Mouse (Mus musculus): ENCODE measurements around the gene 4833439L19Rik. TPM values are rescaled to one million over a fixed set of nuclear protein-coding genes. Genes with fewer than 3 reads are reported as not detected.

4833439L19Rik gene
- 191 and 227 TPM in 2 replicates for polyA plus RNA-seq (2021; fragmentation: Nextera tagmentation)
- long read RNA-seq, experiment 1, transcript 4833439L19Rik-201 (9 exons, 2,727 nt), result minor isoform, 39 of 287 reads
- long read RNA-seq, experiment 1, transcript 4833439L19Rik-208 (8 exons, 2,502 nt), result minor isoform, 5 of 287 reads
- long read RNA-seq, experiment 1, transcript 4833439L19Rik-209 (5 exons, 946 nt), result major isoform, 62 of 287 reads
- long read RNA-seq, experiment 1, partial matches to known transcripts, result 7 of 287 reads
- long read RNA-seq, experiment 1, other reads (novel, unspliced or antisense), result 174 of 287 reads
- long read RNA-seq, experiment 2, transcript 4833439L19Rik-201 (9 exons, 2,727 nt), result major isoform, 250 of 1,266 reads
- long read RNA-seq, experiment 2, transcript 4833439L19Rik-209 (5 exons, 946 nt), result minor isoform, 207 of 1,266 reads
- long read RNA-seq, experiment 2, transcript 4833439L19Rik-208 (8 exons, 2,502 nt), result minor isoform, 23 of 1,266 reads
- long read RNA-seq, experiment 2, partial matches to known transcripts, result 77 of 1,266 reads
- long read RNA-seq, experiment 2, other reads (novel, unspliced or antisense), result 709 of 1,266 reads

GRCm38 (mm10) chr13:54565201-54565581 is at the start of gene 4833439L19Rik:
4833439L19Rik (minus strand) TSS chr13:54565435.

GRCm38 (mm10) chr13:54610972-54611754 is 45.9 kb upstream of the 4833439L19Rik start, which contains the start of gene Cltb:
Cltb (minus strand) TSS chr13:54611344.

GRCm38 (mm10) chr13:54589996-54590951 is 25.0 kb upstream of the 4833439L19Rik start, which contains the start of the genes Nop16 and Higd2a:
Nop16 (minus strand) TSS chr13:54590090.
Higd2a (plus strand) TSS chr13:54590207.

GRCm38 (mm10) chr13:54574854-54575481 is 9.7 kb upstream of the 4833439L19Rik start, which contains the start of gene Arl10:
Arl10 (plus strand) TSS chr13:54575015.

GRCm38 (mm10) chr13:54503604-54504521 is 61.4 kb downstream of the 4833439L19Rik start, which contains the start of gene Simc1:
Simc1 (plus strand) TSS chr13:54503779.

Small RNA genes within 50 kb of the gene (microRNA-seq; reads per million reads assigned to microRNA genes)
- gene Gm24195, result not detected

Other genes starting within 250 kb of the 4833439L19Rik start
- gene Cplx2, start 194.1 kb downstream of the 4833439L19Rik start, polyA plus RNA-seq (2021; fragmentation: Nextera tagmentation), result 190 and 234 TPM in 2 replicates
- 57.5 and 58.2 TPM in 2 replicates for gene Thoc3, start 96.6 kb downstream of the 4833439L19Rik start, polyA plus RNA-seq (2021; fragmentation: Nextera tagmentation)
- gene Simc1, start 61.7 kb downstream of the 4833439L19Rik start, polyA plus RNA-seq (2021; fragmentation: Nextera tagmentation), result 5.1 and 5.4 TPM in 2 replicates
- gene Arl10, start 9.6 kb upstream of the 4833439L19Rik start, polyA plus RNA-seq (2021; fragmentation: Nextera tagmentation), result 44.6 and 50.0 TPM in 2 replicates
- gene Nop16, start 24.7 kb upstream of the 4833439L19Rik start, polyA plus RNA-seq (2021; fragmentation: Nextera tagmentation), result 28.3 and 31.3 TPM in 2 replicates
- 514 and 522 TPM in 2 replicates for gene Higd2a, start 24.8 kb upstream of the 4833439L19Rik start, polyA plus RNA-seq (2021; fragmentation: Nextera tagmentation)
- gene Cltb, start 45.9 kb upstream of the 4833439L19Rik start, polyA plus RNA-seq (2021; fragmentation: Nextera tagmentation), result 270 and 276 TPM in 2 replicates
- 44.0 and 57.8 TPM in 2 replicates for gene Faf2, start 56.3 kb upstream of the 4833439L19Rik start, polyA plus RNA-seq (2021; fragmentation: Nextera tagmentation)
- gene Rnf44, start 128.5 kb upstream of the 4833439L19Rik start, polyA plus RNA-seq (2021; fragmentation: Nextera tagmentation), result 99.6 and 131 TPM in 2 replicates
- gene Cdhr2, start 136.0 kb upstream of the 4833439L19Rik start, polyA plus RNA-seq (2021; fragmentation: Nextera tagmentation), result 0.13 and 0.20 TPM in 2 replicates
- gene Gprin1, start 184.4 kb upstream of the 4833439L19Rik start, polyA plus RNA-seq (2021; fragmentation: Nextera tagmentation), result 13.2 and 13.9 TPM in 2 replicates
- 45.5 and 70.1 TPM in 2 replicates for gene Sncb, start 201.2 kb upstream of the 4833439L19Rik start, polyA plus RNA-seq (2021; fragmentation: Nextera tagmentation)
- not detected in 2 replicates for gene Eif4e1b, start 218.6 kb upstream of the 4833439L19Rik start, polyA plus RNA-seq (2021; fragmentation: Nextera tagmentation)
- gene Tspan17, start 223.9 kb upstream of the 4833439L19Rik start, polyA plus RNA-seq (2021; fragmentation: Nextera tagmentation), result 121 and 122 TPM in 2 replicates